Mouse (Mus musculus): ENCODE measurements around the gene Nab2.
A peak's percentile ranks its signal among the peaks of the same experiment; 100 is the strongest.

- TF ChIP-seq CTCF (conservative IDR thresholded peaks at IDR 0.05; ENCODE audit: low read length) (peak; percentile 15; the same call in 1 of the 2 replicates), POU5F1 (IDR thresholded peaks at IDR 0.05; ENCODE audit: borderline replicate concordance, low read length) (no peak)
Observed at GRCm38 (mm10) chr10:127662666-127663253, 5.6 kb downstream of the Nab2 start.
